Mouse (Mus musculus) C2C12 (cell line): Measurements from ENCODE around the gene Dpf1.

Experiments
- CTCF ChIP-seq: IDR thresholded peaks from one replicate; pipeline ENCODE4 v1.5.1; 2011; ENCODE audit not compliant: control insufficient read depth, insufficient read depth, insufficient read length
- MAX ChIP-seq: IDR thresholded peaks from one replicate; pipeline ENCODE4 v1.6.1; 2011; ENCODE audit warnings: mild to moderate bottlenecking, control low read depth

DNA sequence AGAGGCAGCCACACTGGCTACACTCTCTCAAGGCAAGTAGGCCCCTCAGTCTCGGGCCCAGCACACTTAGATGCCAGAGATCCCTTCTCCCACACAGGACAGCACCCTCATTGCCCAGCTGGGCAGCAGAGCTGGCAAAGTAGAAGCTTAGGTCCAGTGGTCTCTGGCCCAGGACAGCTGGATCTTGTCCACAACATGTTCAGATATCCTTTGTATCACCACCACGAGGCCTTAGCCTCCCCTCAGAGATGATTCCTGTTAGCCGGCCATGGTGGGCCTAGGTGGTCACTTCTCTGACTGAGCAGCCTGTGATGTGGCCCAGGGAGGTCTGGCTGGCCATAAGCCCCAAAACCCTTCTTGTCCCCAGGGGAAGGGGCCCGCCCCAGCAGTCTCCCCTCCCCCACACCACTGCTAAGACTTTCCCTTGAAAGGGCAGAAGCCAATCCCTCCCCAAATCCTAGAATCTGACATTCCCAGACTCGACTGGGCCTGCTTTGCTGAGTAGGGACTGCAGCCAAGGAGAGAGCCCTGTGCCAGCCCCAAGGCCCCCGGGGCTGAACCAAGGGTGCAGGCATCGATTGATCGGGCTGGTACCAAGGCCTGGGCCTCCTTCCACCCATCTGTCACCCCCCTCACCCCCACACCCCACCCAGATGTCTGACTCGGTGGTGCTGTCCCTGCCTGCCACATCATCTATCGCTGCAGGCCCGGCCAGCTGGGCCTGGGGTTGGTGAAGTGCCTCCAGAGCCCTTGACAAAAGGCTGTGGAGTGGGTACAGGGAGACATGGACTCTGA is 12.9 kb upstream of the Dpf1 start:
- no peak for TF ChIP-seq CTCF
- no peak for TF ChIP-seq MAX
